Mouse (Mus musculus): ENCODE measurements around the gene Nrxn3. TPM values are rescaled to one million over a fixed set of nuclear protein-coding genes. Genes with fewer than 3 reads are reported as not detected.

The Nrxn3 gene
- polyA plus RNA-seq, 1 experiment from 2014 or later = 16.9 TPM

DNA sequence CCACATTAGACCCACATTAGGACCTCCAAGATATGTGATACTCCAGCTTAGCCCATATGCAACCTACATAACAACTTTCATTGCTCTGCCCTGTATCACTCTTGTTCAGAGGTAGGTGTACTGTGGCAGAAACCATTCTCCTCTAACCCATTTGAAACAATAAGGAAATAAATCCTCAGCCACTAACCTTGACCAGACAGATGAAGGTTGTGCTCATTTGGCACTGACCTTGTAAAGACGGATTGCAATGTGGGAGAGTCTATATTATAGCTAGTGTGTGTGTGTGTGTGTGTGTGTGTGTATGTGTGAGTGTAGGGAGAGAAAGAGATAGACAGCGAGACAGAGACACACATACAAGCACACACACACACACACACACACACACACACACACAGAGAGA, 253.9 kb downstream of the Nrxn3 start:
- no peak for ATAC-seq (ENCODE audit: low FRiP score)
- 80% methylated on average over 2 of the region's 2 CpGs for WGBS
- H3K4me2 ChIP-seq = no peak overlapping the region
- no peak overlapping the region for H3K27ac ChIP-seq (ENCODE audit: low read depth, low read length)
- H3K4me3 ChIP-seq (ENCODE audit: low read depth, low read length) = no peak overlapping the region
- H3K36me3 ChIP-seq (ENCODE audit: control insufficient read depth, insufficient read depth, low read length) = no peaks in the 10 kb centered on the region
- H3K4me1 ChIP-seq (ENCODE audit: control insufficient read depth, insufficient read depth, low read length) = no peaks in the 10 kb centered on the region
- H3K9me3 ChIP-seq (ENCODE audit: control insufficient read depth, low read length) = no peaks in the 10 kb centered on the region
- no peaks in the 10 kb centered on the region for H3K27me3 ChIP-seq (ENCODE audit: control insufficient read depth, insufficient read depth, low read length)
- H3K9ac ChIP-seq (ENCODE audit: low read length) = no peak overlapping the region
- DNase-seq (ENCODE audit: low spot score, missing footprints) = no peak

DNA sequence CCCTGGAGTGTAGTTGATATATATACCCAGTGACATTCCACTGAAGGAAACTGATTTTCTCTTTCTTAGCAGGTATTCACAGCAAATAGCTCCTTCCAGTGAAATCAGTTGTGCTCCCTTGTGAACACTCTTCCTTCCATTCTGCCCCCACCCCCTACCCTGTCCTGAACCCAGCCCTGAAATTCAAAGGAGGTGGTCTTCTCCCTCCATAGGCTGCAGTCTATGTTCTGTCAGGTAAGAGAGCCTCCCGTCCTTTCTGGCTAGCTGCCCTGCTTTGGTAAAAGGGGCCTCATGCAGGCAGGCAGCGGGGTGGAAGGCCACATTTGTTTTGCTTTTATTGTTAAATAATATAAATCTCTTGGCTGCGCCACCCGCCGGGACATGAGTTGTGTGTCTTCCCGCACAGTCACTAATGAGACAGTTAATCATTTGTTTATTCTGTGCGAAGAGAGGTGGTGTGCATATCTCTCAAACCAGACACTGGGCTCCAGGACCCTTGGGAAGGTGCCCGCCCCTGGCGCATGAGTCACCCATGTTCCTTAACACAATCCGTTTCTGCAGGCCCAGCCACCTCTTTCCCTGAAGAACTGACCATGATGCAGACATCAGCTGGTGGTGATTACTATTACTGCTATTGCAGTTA, 261.1 kb downstream of the Nrxn3 start:
- peaks cover 12% of the 10 kb centered on the region for H3K4me1 ChIP-seq (ENCODE audit: control insufficient read depth, insufficient read depth, low read length)
- no peak overlapping the region for H3K4me2 ChIP-seq
- peak; percentile 77 for ATAC-seq (ENCODE audit: low FRiP score)
- H3K4me3 ChIP-seq (ENCODE audit: low read depth, low read length) = no peak overlapping the region
- no peaks in the 10 kb centered on the region for H3K9me3 ChIP-seq (ENCODE audit: control insufficient read depth, low read length)
- no peaks in the 10 kb centered on the region for H3K36me3 ChIP-seq (ENCODE audit: control insufficient read depth, insufficient read depth, low read length)
- peak overlapping the region; percentile 54; the same call in 1 of the 2 replicates for H3K27ac ChIP-seq (ENCODE audit: low read depth, low read length)
- DNase-seq (ENCODE audit: low spot score, missing footprints) = peak; percentile 85
- no peak overlapping the region for H3K9ac ChIP-seq (ENCODE audit: low read length)
- 35% methylated on average over 10 of the region's 10 CpGs for WGBS
- H3K27me3 ChIP-seq (ENCODE audit: control insufficient read depth, insufficient read depth, low read length) = no peaks in the 10 kb centered on the region

- peak; percentile 89 for DNase-seq (ENCODE audit: low spot score, missing footprints)
- Histone ChIP-seq H3K4me2 (0 out of 2 replicates have a peak overlapping the region, but pooled peaks have one; percentile 7), H3K27ac (ENCODE audit: low read depth, low read length) (peak overlapping the region; percentile 48; the same call in 1 of the 2 replicates), H3K27me3 (ENCODE audit: control insufficient read depth, insufficient read depth, low read length) (no peaks in the 10 kb centered on the region), H3K4me1 (ENCODE audit: control insufficient read depth, insufficient read depth, low read length) (peaks cover 12% of the 10 kb centered on the region), H3K9me3 (ENCODE audit: control insufficient read depth, low read length) (no peaks in the 10 kb centered on the region), H3K9ac (ENCODE audit: low read length) (0 out of 2 replicates have a peak overlapping the region, but pooled peaks have one; percentile 6), H3K36me3 (ENCODE audit: control insufficient read depth, insufficient read depth, low read length) (no peaks in the 10 kb centered on the region), H3K4me3 (ENCODE audit: low read depth, low read length) (no peak overlapping the region)
- ATAC-seq (ENCODE audit: low FRiP score) = peak; percentile 81
- WGBS = 12% methylated on average over 8 of the region's 8 CpGs
Observed at GRCm38 (mm10) chr12:88984375-88984774, 261.7 kb downstream of the Nrxn3 start.

- H3K4me1 ChIP-seq (ENCODE audit: control insufficient read depth, insufficient read depth, low read length) = peaks cover 12% of the 10 kb centered on the region
- no peaks in the 10 kb centered on the region for H3K27me3 ChIP-seq (ENCODE audit: control insufficient read depth, insufficient read depth, low read length)
- no peak overlapping the region for H3K4me3 ChIP-seq (ENCODE audit: low read depth, low read length)
- H3K4me2 ChIP-seq = 0 out of 2 replicates have a peak overlapping the region, but pooled peaks have one; percentile 7
- ATAC-seq (ENCODE audit: low FRiP score) (peak; percentile 9; the same call in 1 of the 2 replicates), DNase-seq (ENCODE audit: low spot score, missing footprints) (peak; percentile 84)
- H3K27ac ChIP-seq (ENCODE audit: low read depth, low read length) = peak overlapping the region; percentile 48; the same call in 1 of the 2 replicates
- H3K36me3 ChIP-seq (ENCODE audit: control insufficient read depth, insufficient read depth, low read length) = no peaks in the 10 kb centered on the region
- 0 out of 2 replicates have a peak overlapping the region, but pooled peaks have one; percentile 6 for H3K9ac ChIP-seq (ENCODE audit: low read length)
- WGBS = 30% methylated on average over 5 of the region's 5 CpGs
- no peaks in the 10 kb centered on the region for H3K9me3 ChIP-seq (ENCODE audit: control insufficient read depth, low read length)
Observed at GRCm38 (mm10) chr12:88984804-88985203, 262.1 kb downstream of the Nrxn3 start.

- peaks cover 12% of the 10 kb centered on the region for H3K4me1 ChIP-seq (ENCODE audit: control insufficient read depth, insufficient read depth, low read length)
- no peaks in the 10 kb centered on the region for H3K27me3 ChIP-seq (ENCODE audit: control insufficient read depth, insufficient read depth, low read length)
- no peaks in the 10 kb centered on the region for H3K36me3 ChIP-seq (ENCODE audit: control insufficient read depth, insufficient read depth, low read length)
- 45% methylated on average over 4 of the region's 4 CpGs for whole genome bisulfite sequencing
- H3K4me2 ChIP-seq = no peak overlapping the region
- no peak overlapping the region for H3K9ac ChIP-seq (ENCODE audit: low read length)
- H3K27ac ChIP-seq (ENCODE audit: low read depth, low read length) = no peak overlapping the region
- peak; percentile 89 for DNase-seq (ENCODE audit: low spot score, missing footprints)
- no peak overlapping the region for H3K4me3 ChIP-seq (ENCODE audit: low read depth, low read length)
- no peaks in the 10 kb centered on the region for H3K9me3 ChIP-seq (ENCODE audit: control insufficient read depth, low read length)
- peak; percentile 49; the same call in 1 of the 2 replicates for ATAC-seq (ENCODE audit: low FRiP score)
Observed at GRCm38 (mm10) chr12:88987046-88987445, 264.4 kb downstream of the Nrxn3 start.

- Histone ChIP-seq H3K9me3 (ENCODE audit: control insufficient read depth, low read length) (no peaks in the 10 kb centered on the region), H3K4me3 (ENCODE audit: low read depth, low read length) (no peak overlapping the region), H3K27me3 (ENCODE audit: control insufficient read depth, insufficient read depth, low read length) (no peaks in the 10 kb centered on the region), H3K9ac (ENCODE audit: low read length) (no peak overlapping the region), H3K36me3 (ENCODE audit: control insufficient read depth, insufficient read depth, low read length) (no peaks in the 10 kb centered on the region), H3K27ac (ENCODE audit: low read depth, low read length) (no peak overlapping the region), H3K4me1 (ENCODE audit: control insufficient read depth, insufficient read depth, low read length) (no peaks in the 10 kb centered on the region), H3K4me2 (no peak overlapping the region)
- DNase-seq (ENCODE audit: low spot score, missing footprints) = no peak
- no peak for ATAC-seq (ENCODE audit: low FRiP score)
- 94% methylated on average over 5 of the region's 5 CpGs for WGBS
Observed at GRCm38 (mm10) chr12:88990753-88991152, 268.1 kb downstream of the Nrxn3 start.

GRCm38 (mm10) chr12:88992141-88992540, 269.5 kb downstream of the Nrxn3 start:
- no peaks in the 10 kb centered on the region for H3K27me3 ChIP-seq (ENCODE audit: control insufficient read depth, insufficient read depth, low read length)
- no peak overlapping the region for H3K4me3 ChIP-seq (ENCODE audit: low read depth, low read length)
- peak; percentile 94 for DNase-seq (ENCODE audit: low spot score, missing footprints)
- H3K9ac ChIP-seq (ENCODE audit: low read length) = no peak overlapping the region
- no peaks in the 10 kb centered on the region for H3K4me1 ChIP-seq (ENCODE audit: control insufficient read depth, insufficient read depth, low read length)
- H3K4me2 ChIP-seq = no peak overlapping the region
- 8% methylated on average over 2 of the region's 2 CpGs for WGBS
- no peaks in the 10 kb centered on the region for H3K9me3 ChIP-seq (ENCODE audit: control insufficient read depth, low read length)
- peak; percentile 72; the same call in 1 of the 2 replicates for ATAC-seq (ENCODE audit: low FRiP score)
- no peaks in the 10 kb centered on the region for H3K36me3 ChIP-seq (ENCODE audit: control insufficient read depth, insufficient read depth, low read length)
- H3K27ac ChIP-seq (ENCODE audit: low read depth, low read length) = no peak overlapping the region

DNA sequence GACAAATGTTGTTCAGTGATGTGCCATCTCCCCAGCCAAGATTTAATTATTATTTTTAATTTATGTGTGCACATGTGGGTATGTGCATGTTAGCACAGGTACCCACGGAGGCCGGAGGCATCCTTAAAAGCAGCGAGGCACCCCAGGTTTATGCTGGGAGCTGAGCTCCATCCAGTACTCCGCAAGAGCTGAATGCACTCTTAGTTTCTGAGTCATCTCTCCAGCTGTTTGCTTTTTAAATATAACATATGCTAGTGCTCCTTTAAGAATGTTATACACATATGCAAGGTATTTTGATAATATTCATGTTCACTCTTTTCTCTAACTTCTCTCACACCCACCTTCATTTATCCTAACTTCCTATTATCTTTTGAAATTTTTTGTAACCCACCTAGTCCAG, 271.1 kb downstream of the Nrxn3 start:
- DNase-seq (ENCODE audit: low spot score, missing footprints) (no peak), ATAC-seq (ENCODE audit: low FRiP score) (no peak)
- H3K36me3 ChIP-seq (ENCODE audit: control insufficient read depth, insufficient read depth, low read length) = no peaks in the 10 kb centered on the region
- H3K9ac ChIP-seq (ENCODE audit: low read length) = no peak overlapping the region
- no peak overlapping the region for H3K27ac ChIP-seq (ENCODE audit: low read depth, low read length)
- no peaks in the 10 kb centered on the region for H3K9me3 ChIP-seq (ENCODE audit: control insufficient read depth, low read length)
- no peaks in the 10 kb centered on the region for H3K27me3 ChIP-seq (ENCODE audit: control insufficient read depth, insufficient read depth, low read length)
- H3K4me2 ChIP-seq = no peak overlapping the region
- 87% methylated on average over 4 of the region's 4 CpGs for WGBS
- H3K4me3 ChIP-seq (ENCODE audit: low read depth, low read length) = no peak overlapping the region
- no peaks in the 10 kb centered on the region for H3K4me1 ChIP-seq (ENCODE audit: control insufficient read depth, insufficient read depth, low read length)

- Histone ChIP-seq H3K36me3 (ENCODE audit: control insufficient read depth, insufficient read depth, low read length) (no peaks in the 10 kb centered on the region), H3K4me2 (no peak overlapping the region), H3K27ac (ENCODE audit: low read depth, low read length) (no peak overlapping the region), H3K4me1 (ENCODE audit: control insufficient read depth, insufficient read depth, low read length) (no peaks in the 10 kb centered on the region), H3K9me3 (ENCODE audit: control insufficient read depth, low read length) (no peaks in the 10 kb centered on the region), H3K27me3 (ENCODE audit: control insufficient read depth, insufficient read depth, low read length) (no peaks in the 10 kb centered on the region), H3K9ac (ENCODE audit: low read length) (no peak overlapping the region), H3K4me3 (ENCODE audit: low read depth, low read length) (no peak overlapping the region)
- DNase-seq (ENCODE audit: low spot score, missing footprints) (peak; percentile 21), ATAC-seq (ENCODE audit: low FRiP score) (0 out of 2 replicates have a peak, but pooled peaks have one; percentile 16)
- WGBS = 71% methylated on average over 1 of the region's 1 CpGs
Observed at GRCm38 (mm10) chr12:89016436-89016835, 293.8 kb downstream of the Nrxn3 start.

Data from midbrain, embryonic 11.5 days (tissue).